Mouse (Mus musculus): ENCODE data around the gene Fmod.

- TF ChIP-seq CTCF (IDR thresholded peaks at IDR 0.05; ENCODE audit: extremely low read depth, insufficient read depth, insufficient read length, insufficient replicate concordance) (no peak), POLR2A (IDR thresholded peaks at IDR 0.05; ENCODE audit: low read depth, low read length) (no peak)
These were observed 10.3 kb upstream of the Fmod start for GRCm38 (mm10) chr1:134026741-134027140.

Measured in spleen, adult 2 months (tissue).